Mouse (Mus musculus) small intestine, adult 2 months (tissue): Measurements from ENCODE around the gene Zmynd10.

Experiments
- CTCF ChIP-seq: fragments of 200-500 bp; IDR thresholded peaks from 2 replicates; pipeline ENCODE4 v1.5.1; 2012; ENCODE audit warnings: low read depth, mild to moderate bottlenecking, control low read depth, inconsistent platforms, low read length, moderate library complexity, mixed read lengths; ENCODE audit not compliant: insufficient replicate concordance, insufficient read length; ENCODE audit errors: extremely low read depth
- POLR2A ChIP-seq: fragments of 200-500 bp; IDR thresholded peaks from 2 replicates; pipeline ENCODE4 v1.6.1; 2012; ENCODE audit warnings: low read depth, mild to moderate bottlenecking, control low read depth, inconsistent platforms, low read length, moderate library complexity

- TF ChIP-seq POLR2A (no peak), CTCF (no peak)
Measured at GRCm38 (mm10) chr9:107547957-107548356, 859 bp downstream of the Zmynd10 start.
